Mouse (Mus musculus): ENCODE measurements around the gene Hoxd12.

The Hoxd12 gene

GRCm38 (mm10) chr2:74681594-74682531, 7.0 kb downstream of the Hoxd12 start:
- no peak for DNase-seq (ENCODE audit: low spot score in 2 of 2)

GRCm38 (mm10) chr2:74682796-74683195, 8.0 kb downstream of the Hoxd12 start:
- no peak for DNase-seq (ENCODE audit: low spot score in 2 of 2)

- no peak for DNase-seq (ENCODE audit: low spot score in 2 of 2)
Observed at GRCm38 (mm10) chr2:74683471-74683951, 8.7 kb downstream of the Hoxd12 start.

GRCm38 (mm10) chr2:74684106-74684505, 9.3 kb downstream of the Hoxd12 start:
- DNase-seq (ENCODE audit: low spot score in 2 of 2), result no peak

- DNase-seq (ENCODE audit: low spot score in 2 of 2), result no peak
Observed at GRCm38 (mm10) chr2:74685059-74685603, 10.3 kb downstream of the Hoxd12 start.

GRCm38 (mm10) chr2:74686301-74686987, 11.6 kb downstream of the Hoxd12 start:
- DNase-seq (ENCODE audit: low spot score in 2 of 2), result no peak

GRCm38 (mm10) chr2:74686988-74687697, 12.3 kb downstream of the Hoxd12 start:
- DNase-seq (ENCODE audit: low spot score in 2 of 2), result no peak

- DNase-seq (ENCODE audit: low spot score in 2 of 2), result no peak
Observed at GRCm38 (mm10) chr2:74687698-74688555, 13.1 kb downstream of the Hoxd12 start.

- DNase-seq (ENCODE audit: low spot score in 2 of 2), result no peak
Observed at GRCm38 (mm10) chr2:74688795-74689573, 14.2 kb downstream of the Hoxd12 start.

GRCm38 (mm10) chr2:74689574-74690337, 14.9 kb downstream of the Hoxd12 start:
- DNase-seq (ENCODE audit: low spot score in 2 of 2), result no peak

GRCm38 (mm10) chr2:74690338-74690716, 15.5 kb downstream of the Hoxd12 start:
- no peak for DNase-seq (ENCODE audit: low spot score in 2 of 2)

GRCm38 (mm10) chr2:74691022-74691951, 16.5 kb downstream of the Hoxd12 start, which contains the start of gene Hoxd10:
Hoxd10 (plus strand) TSS chr2:74691924.
- DNase-seq (ENCODE audit: low spot score in 2 of 2), result no peak

- no peak for DNase-seq (ENCODE audit: low spot score in 2 of 2)
Observed at GRCm38 (mm10) chr2:74691995-74692807, 17.4 kb downstream of the Hoxd12 start.

- DNase-seq (ENCODE audit: low spot score in 2 of 2), result no peak
Observed at GRCm38 (mm10) chr2:74692808-74693431, 18.1 kb downstream of the Hoxd12 start.

GRCm38 (mm10) chr2:74693432-74693827, 18.6 kb downstream of the Hoxd12 start:
- DNase-seq (ENCODE audit: low spot score in 2 of 2), result no peak

- no peak for DNase-seq (ENCODE audit: low spot score in 2 of 2)
Observed at GRCm38 (mm10) chr2:74694066-74694465, 19.3 kb downstream of the Hoxd12 start.

GRCm38 (mm10) chr2:74695383-74695782, 20.6 kb downstream of the Hoxd12 start:
- DNase-seq (ENCODE audit: low spot score in 2 of 2), result no peak

Measured in spleen, postnatal 36 days (tissue).